Mouse (Mus musculus) urinary bladder, postnatal 10 days (tissue): ENCODE measurements around the gene Olfr1346.
"Not testable (repeated sequence)": the region's sequence is repeated elsewhere in the genome, so short reads cannot be mapped to it uniquely, and the experiment has no call there.

ENCODE experiments used
- DNase-seq: peaks from one replicate; pipeline ENCODE4 v3.0.0; 2022; ENCODE audit warnings: low spot score

The Olfr1346 gene

GRCm38 (mm10) chr7:6466951-6467350, at the start of gene Olfr1346:
Gene Olfr1346 (plus strand): TSS chr7:6467101.
- no peak for DNase-seq

GRCm38 (mm10) chr7:6419894-6420293, 47.0 kb upstream of the Olfr1346 start:
- no peak for DNase-seq

GRCm38 (mm10) chr7:6429381-6429780, 37.5 kb upstream of the Olfr1346 start:
- no peak for DNase-seq

GRCm38 (mm10) chr7:6430342-6430741, 36.6 kb upstream of the Olfr1346 start:
- no peak for DNase-seq

GRCm38 (mm10) chr7:6438388-6438787, 28.5 kb upstream of the Olfr1346 start, which contains the start of gene Olfr1344:
Gene Olfr1344 (plus strand): TSS chr7:6438688.
- DNase-seq: no peak

GRCm38 (mm10) chr7:6441173-6441572, 25.7 kb upstream of the Olfr1346 start:
- no peak for DNase-seq

GRCm38 (mm10) chr7:6447771-6448170, 19.1 kb upstream of the Olfr1346 start:
- no peak for DNase-seq

GRCm38 (mm10) chr7:6455868-6456267, 11.0 kb upstream of the Olfr1346 start, which contains the start of gene Olfr1336:
Gene Olfr1336 (plus strand): TSS chr7:6456168.
- DNase-seq: no peak

- no peak for DNase-seq
Observed at GRCm38 (mm10) chr7:6456399-6456798, 10.5 kb upstream of the Olfr1346 start.

- DNase-seq: not testable (repeated sequence)
Observed at GRCm38 (mm10) chr7:6477633-6478032, 10.7 kb downstream of the Olfr1346 start.

GRCm38 (mm10) chr7:6486841-6487240, 19.9 kb downstream of the Olfr1346 start, which contains the start of gene Olfr5:
Gene Olfr5 (minus strand): TSS chr7:6486941.
- no peak for DNase-seq

- DNase-seq: no peak
Observed at GRCm38 (mm10) chr7:6499655-6500054, 32.8 kb downstream of the Olfr1346 start, which contains the start of gene Olfr1347. Gene Olfr1347 (minus strand): TSS chr7:6499755.

- DNase-seq: no peak
Observed at GRCm38 (mm10) chr7:6508648-6509047, 41.7 kb downstream of the Olfr1346 start, which contains the start of gene Olfr1348. Gene Olfr1348 (minus strand): TSS chr7:6508748.

- DNase-seq: no peak
Observed at GRCm38 (mm10) chr7:6521666-6522065, 54.8 kb downstream of the Olfr1346 start.

GRCm38 (mm10) chr7:6522850-6523249, 55.9 kb downstream of the Olfr1346 start, which contains the start of gene Olfr1349:
Gene Olfr1349 (minus strand): TSS chr7:6522950.
- no peak for DNase-seq

- DNase-seq: no peak
Observed at GRCm38 (mm10) chr7:6525001-6525400, 58.1 kb downstream of the Olfr1346 start.

- DNase-seq: no peak
Observed at GRCm38 (mm10) chr7:6526141-6526540, 59.2 kb downstream of the Olfr1346 start.
